Comparison of ENCODE assay signal across 23 mouse cellular contexts in the genomic region with DNA sequence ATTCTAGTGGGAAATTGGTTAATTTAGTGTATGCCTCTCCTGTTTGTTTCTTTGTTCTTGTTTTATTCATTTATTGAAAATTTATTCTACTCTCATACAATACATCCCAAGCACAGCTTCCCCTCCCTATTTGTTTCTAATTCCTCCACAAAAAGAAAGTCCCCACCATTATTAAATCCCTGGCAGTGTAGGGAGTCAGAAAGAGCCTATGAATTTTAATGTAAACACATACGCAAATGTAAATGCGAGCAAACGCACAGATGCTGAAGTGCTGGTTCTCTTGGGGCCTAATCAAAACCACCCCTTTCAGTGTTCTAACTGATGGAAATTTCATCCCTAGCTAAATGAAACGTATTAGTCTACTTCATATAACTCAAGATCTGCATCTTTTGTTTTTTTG.
"Had no signal": no experiment of that assay in that cellular context is flagged by ENCODE, and none has a peak within 500 bp of the region (broad histone marks: within the 10 kb centered on the region; RNA-seq: fewer than 3 reads in every experiment).

No protein-coding gene starts in this region.

- H3K9me3 ChIP-seq: limb, embryonic 10.5 days; limb, embryonic 13.5 days; liver, embryonic 12.5 days; liver, embryonic 15.5 days; lung, embryonic 15.5 days; neural tube, embryonic 13.5 days; stomach, embryonic 15.5 days had no signal

- H3K27ac ChIP-seq: kidney, postnatal 0 days; layer of hippocampus, adult 2 months; limb, embryonic 10.5 days; limb, embryonic 13.5 days; liver, embryonic 12.5 days; liver, embryonic 15.5 days; lung, embryonic 15.5 days; neural tube, embryonic 13.5 days; stomach, embryonic 15.5 days had no signal

- DNase-seq: kidney, adult 18-20 months; kidney, adult 9 months; kidney, postnatal 25 days; layer of hippocampus, adult 9-11 months; liver; lung, adult 18-20 months; lung, postnatal 14 days; lung, postnatal 4 days; retina, postnatal 1 day; right cerebral cortex, postnatal 25 days; spleen, adult 18-20 months; thymus, postnatal 25 days had no signal

- H3K9ac ChIP-seq: limb, embryonic 13.5 days; liver, embryonic 12.5 days; liver, embryonic 15.5 days; lung, embryonic 15.5 days; neural tube, embryonic 13.5 days; stomach, embryonic 15.5 days had no signal

- H3K27me3 ChIP-seq: limb, embryonic 13.5 days; liver, embryonic 12.5 days; liver, embryonic 15.5 days; lung, embryonic 15.5 days; neural tube, embryonic 13.5 days; stomach, embryonic 15.5 days had no signal

- H3K4me2 ChIP-seq: limb, embryonic 13.5 days; liver, embryonic 12.5 days; liver, embryonic 15.5 days; lung, embryonic 15.5 days; neural tube, embryonic 13.5 days; stomach, embryonic 15.5 days had no signal

- H3K36me3 ChIP-seq: limb, embryonic 10.5 days; limb, embryonic 13.5 days; liver, embryonic 12.5 days; liver, embryonic 15.5 days; lung, embryonic 15.5 days; neural tube, embryonic 13.5 days; stomach, embryonic 15.5 days had no signal

- H3K4me3 ChIP-seq: layer of hippocampus, adult 2 months; limb, embryonic 10.5 days; limb, embryonic 13.5 days; liver, embryonic 12.5 days; liver, embryonic 15.5 days; lung, embryonic 15.5 days; myocyte; neural tube, embryonic 13.5 days; stomach, embryonic 15.5 days had no signal

- H3K4me1 ChIP-seq: limb, embryonic 10.5 days; limb, embryonic 13.5 days; liver, embryonic 12.5 days; liver, embryonic 15.5 days; lung, embryonic 15.5 days; neural tube, embryonic 13.5 days; stomach, embryonic 15.5 days had no signal

- ATAC-seq: intestine, embryonic 16.5 days; liver, embryonic 12.5 days had no signal
